Mouse (Mus musculus) megakaryocyte, adult 5-6 weeks (primary cell): Measurements from ENCODE around the gene Spred1. TPM values are rescaled to one million over a fixed set of nuclear protein-coding genes. Genes with fewer than 3 reads are reported as not detected.
"Not testable (repeated sequence)": the region's sequence is repeated elsewhere in the genome, so short reads cannot be mapped to it uniquely, and the experiment has no call there.

Experiments
- ATAC-seq: 2 replicates; pipeline ENCODE4 v1.8.0; 2016; ENCODE audit warnings: mild to moderate bottlenecking, inconsistent platforms; ENCODE audit not compliant: poor library complexity, severe bottlenecking
- total RNA-seq, 2 experiments: library from RNA; stranded (forward) in 1 of 2; stranded (reverse) in 1 of 2; fragments of 153-499, 151-499 nt in 1 of 2; fragments of 221-1000, 200-1000 nt in 1 of 2; gene quantifications; 2 replicates each; pipeline versions ENCODE4 v1.2.3 to v1.2.4; 2015 to 2017

Spred1 gene
- total RNA-seq, 2 experiments from 2014 or later = 12.5 to 13.4 TPM

- ATAC-seq = peak; percentile 42
These were observed 1.6 kb upstream of the Spred1 start for GRCm38 (mm10) chr2:117119291-117120245.

GRCm38 (mm10) chr2:117120246-117121211, 645 bp upstream of the Spred1 start:
- peak; percentile 76 for ATAC-seq

- ATAC-seq = no peak
These were observed 921 bp downstream of the Spred1 start for GRCm38 (mm10) chr2:117121984-117122605.

- peak; percentile 47 for ATAC-seq
These were observed 1.6 kb downstream of the Spred1 start for GRCm38 (mm10) chr2:117122701-117123337.

- ATAC-seq = no peak
These were observed 2.5 kb downstream of the Spred1 start for GRCm38 (mm10) chr2:117123701-117124100.

GRCm38 (mm10) chr2:117124839-117125238, 3.7 kb downstream of the Spred1 start:
- no peak for ATAC-seq

- no peak for ATAC-seq
These were observed 8.0 kb downstream of the Spred1 start for GRCm38 (mm10) chr2:117129156-117129555.

GRCm38 (mm10) chr2:117131041-117131440, 9.9 kb downstream of the Spred1 start:
- ATAC-seq = not testable (repeated sequence)

GRCm38 (mm10) chr2:117131910-117132309, 10.7 kb downstream of the Spred1 start:
- ATAC-seq = no peak

GRCm38 (mm10) chr2:117133541-117133940, 12.4 kb downstream of the Spred1 start:
- ATAC-seq = no peak

- ATAC-seq = no peak
These were observed 16.6 kb downstream of the Spred1 start for GRCm38 (mm10) chr2:117137751-117138150.

- no peak for ATAC-seq
These were observed 17.8 kb downstream of the Spred1 start for GRCm38 (mm10) chr2:117138932-117139331.

GRCm38 (mm10) chr2:117139977-117140376, 18.8 kb downstream of the Spred1 start:
- no peak for ATAC-seq

GRCm38 (mm10) chr2:117143106-117143505, 21.9 kb downstream of the Spred1 start:
- ATAC-seq = no peak

GRCm38 (mm10) chr2:117146026-117146425, 24.9 kb downstream of the Spred1 start:
- peak; percentile 74 for ATAC-seq

GRCm38 (mm10) chr2:117146617-117147016, 25.4 kb downstream of the Spred1 start:
- 0 out of 2 replicates have a peak, but pooled peaks have one; percentile 31 for ATAC-seq

- ATAC-seq = no peak
These were observed 31.0 kb downstream of the Spred1 start for GRCm38 (mm10) chr2:117152161-117152560.

GRCm38 (mm10) chr2:117168379-117168778, 47.2 kb downstream of the Spred1 start:
- no peak for ATAC-seq

GRCm38 (mm10) chr2:117169037-117169436, 47.9 kb downstream of the Spred1 start:
- peak; percentile 51; the same call in 1 of the 2 replicates for ATAC-seq

GRCm38 (mm10) chr2:117172981-117173380, 51.8 kb downstream of the Spred1 start:
- no peak for ATAC-seq
